Mouse (Mus musculus) liver, adult 2 months (tissue): ENCODE measurements around the gene Dock11.

Experiments used
- CTCF ChIP-seq: fragments of 200-500 bp; IDR thresholded peaks from 2 replicates; pipeline ENCODE4 v1.5.1; 2011; ENCODE audit warnings: low read depth, low read length, control low read depth
- POLR2A ChIP-seq: fragments of 200-500 bp; IDR thresholded peaks from 2 replicates; pipeline ENCODE4 v1.6.1; 2011; ENCODE audit warnings: low read length, control low read depth; ENCODE audit not compliant: insufficient read depth; ENCODE audit errors: extremely low read depth

GRCm38 (mm10) chrX:35921922-35922321 is 33.3 kb downstream of the Dock11 start:
- TF ChIP-seq CTCF (no peak), POLR2A (no peak)
